Mouse (Mus musculus): ENCODE data around the gene Tada3. TPM values are rescaled to one million over a fixed set of nuclear protein-coding genes. Genes with fewer than 3 reads are reported as not detected.
A peak's percentile ranks its signal among the peaks of the same experiment; 100 is the strongest.

The Tada3 gene
- polyA plus RNA-seq (2014; fragmentation: Nextera tagmentation; extraction: Ambion mirVana): 72.2 and 81.9 TPM in 2 replicates

- DNase-seq (peak; percentile 96), ATAC-seq (ENCODE audit: low FRiP score, low TSS enrichment) (peak; percentile 96)
- Histone ChIP-seq H3K4me2 (ENCODE audit: low read length) (peak within 1 kb of the TSS; percentile 96), H3K4me1 (ENCODE audit: control insufficient read depth, insufficient read depth, low read length) (peaks cover 14% of the 10 kb centered on the region), H3K27me3 (ENCODE audit: control insufficient read depth, insufficient read depth, low read length) (no peaks in the 10 kb centered on the region), H3K27ac (replicated peaks; ENCODE audit: low read depth, low read length) (peak within 1 kb of the TSS; percentile 96), H3K4me3 (replicated peaks; ENCODE audit: low read depth, low read length) (peak within 1 kb of the TSS; percentile 95), H3K36me3 (ENCODE audit: control insufficient read depth, insufficient read depth, low read length) (peaks cover 56% of the 10 kb centered on the region), H3K9me3 (ENCODE audit: control insufficient read depth, low read length) (no peaks in the 10 kb centered on the region), H3K9ac (replicated peaks; ENCODE audit: low read length) (peak within 1 kb of the TSS; percentile 73)
- WGBS: under 1% methylated on average over 61 of the region's 61 CpGs
Measured at GRCm38 (mm10) chr6:113377496-113378385, at the start of gene Tada3, which contains the start of gene Arpc4. TSS of gene Tada3 (minus strand) at chr6:113377883. TSS of gene Arpc4 (plus strand) at chr6:113378115.

- Histone ChIP-seq H3K27me3 (ENCODE audit: control insufficient read depth, insufficient read depth, low read length) (no peaks in the 10 kb centered on the region), H3K4me3 (replicated peaks; ENCODE audit: low read depth, low read length) (no peak overlapping the region), H3K27ac (replicated peaks; ENCODE audit: low read depth, low read length) (no peak overlapping the region), H3K36me3 (ENCODE audit: control insufficient read depth, insufficient read depth, low read length) (no peaks in the 10 kb centered on the region), H3K4me2 (ENCODE audit: low read length) (no peak overlapping the region), H3K4me1 (ENCODE audit: control insufficient read depth, insufficient read depth, low read length) (no peaks in the 10 kb centered on the region), H3K9ac (replicated peaks; ENCODE audit: low read length) (no peak overlapping the region), H3K9me3 (ENCODE audit: control insufficient read depth, low read length) (no peaks in the 10 kb centered on the region)
- DNase-seq (peak; percentile 23), ATAC-seq (ENCODE audit: low FRiP score, low TSS enrichment) (no peak)
- WGBS: 65% methylated on average over 3 of the region's 3 CpGs
Measured at GRCm38 (mm10) chr6:113427397-113427796, 49.7 kb upstream of the Tada3 start.

GRCm38 (mm10) chr6:113426696-113427095, 49.0 kb upstream of the Tada3 start:
- ATAC-seq (ENCODE audit: low FRiP score, low TSS enrichment) (no peak), DNase-seq (no peak)
- Histone ChIP-seq H3K9me3 (ENCODE audit: control insufficient read depth, low read length) (no peaks in the 10 kb centered on the region), H3K4me1 (ENCODE audit: control insufficient read depth, insufficient read depth, low read length) (no peaks in the 10 kb centered on the region), H3K27ac (replicated peaks; ENCODE audit: low read depth, low read length) (no peak overlapping the region), H3K36me3 (ENCODE audit: control insufficient read depth, insufficient read depth, low read length) (no peaks in the 10 kb centered on the region), H3K4me3 (replicated peaks; ENCODE audit: low read depth, low read length) (no peak overlapping the region), H3K4me2 (ENCODE audit: low read length) (no peak overlapping the region), H3K9ac (replicated peaks; ENCODE audit: low read length) (no peak overlapping the region), H3K27me3 (ENCODE audit: control insufficient read depth, insufficient read depth, low read length) (no peaks in the 10 kb centered on the region)
- WGBS: 91% methylated on average over 4 of the region's 4 CpGs

- Histone ChIP-seq H3K9me3 (ENCODE audit: control insufficient read depth, low read length) (no peaks in the 10 kb centered on the region), H3K4me3 (replicated peaks; ENCODE audit: low read depth, low read length) (no peak overlapping the region), H3K4me2 (ENCODE audit: low read length) (no peak overlapping the region), H3K27me3 (ENCODE audit: control insufficient read depth, insufficient read depth, low read length) (no peaks in the 10 kb centered on the region), H3K36me3 (ENCODE audit: control insufficient read depth, insufficient read depth, low read length) (no peaks in the 10 kb centered on the region), H3K4me1 (ENCODE audit: control insufficient read depth, insufficient read depth, low read length) (peaks cover 3% of the 10 kb centered on the region; the same call in 1 of the 2 replicates), H3K9ac (replicated peaks; ENCODE audit: low read length) (no peak overlapping the region), H3K27ac (replicated peaks; ENCODE audit: low read depth, low read length) (no peak overlapping the region)
- no peak for DNase-seq
- ATAC-seq (ENCODE audit: low FRiP score, low TSS enrichment): no peak
- 84% methylated on average over 7 of the region's 7 CpGs for WGBS
Measured at GRCm38 (mm10) chr6:113424187-113424586, 46.5 kb upstream of the Tada3 start.

GRCm38 (mm10) chr6:113423000-113423399, 45.3 kb upstream of the Tada3 start:
- ATAC-seq (ENCODE audit: low FRiP score, low TSS enrichment): no peak
- no peaks in the 10 kb centered on the region for H3K36me3 ChIP-seq (ENCODE audit: control insufficient read depth, insufficient read depth, low read length)
- H3K9ac ChIP-seq (replicated peaks; ENCODE audit: low read length): no peak overlapping the region
- H3K27me3 ChIP-seq (ENCODE audit: control insufficient read depth, insufficient read depth, low read length): no peaks in the 10 kb centered on the region
- no peak overlapping the region for H3K4me2 ChIP-seq (ENCODE audit: low read length)
- 89% methylated on average over 4 of the region's 4 CpGs for WGBS
- no peaks in the 10 kb centered on the region for H3K9me3 ChIP-seq (ENCODE audit: control insufficient read depth, low read length)
- no peak overlapping the region for H3K4me3 ChIP-seq (replicated peaks; ENCODE audit: low read depth, low read length)
- peaks cover 10% of the 10 kb centered on the region; the same call in 1 of the 2 replicates for H3K4me1 ChIP-seq (ENCODE audit: control insufficient read depth, insufficient read depth, low read length)
- no peak overlapping the region for H3K27ac ChIP-seq (replicated peaks; ENCODE audit: low read depth, low read length)
- DNase-seq: no peak

GRCm38 (mm10) chr6:113419199-113419587, 41.5 kb upstream of the Tada3 start, which contains the start of gene Rpusd3:
TSS of gene Rpusd3 (minus strand) at chr6:113419340.
- whole genome bisulfite sequencing: under 1% methylated on average over 25 of the region's 25 CpGs
- ATAC-seq (ENCODE audit: low FRiP score, low TSS enrichment): peak; percentile 98
- peak within 1 kb of the TSS; percentile 67 for H3K4me2 ChIP-seq (ENCODE audit: low read length)
- H3K9me3 ChIP-seq (ENCODE audit: control insufficient read depth, low read length): no peaks in the 10 kb centered on the region
- H3K9ac ChIP-seq (replicated peaks; ENCODE audit: low read length): peak within 1 kb of the TSS; percentile 77
- H3K4me1 ChIP-seq (ENCODE audit: control insufficient read depth, insufficient read depth, low read length): peaks cover 14% of the 10 kb centered on the region; the same call in 1 of the 2 replicates
- peak; percentile 99 for DNase-seq
- no peaks in the 10 kb centered on the region for H3K27me3 ChIP-seq (ENCODE audit: control insufficient read depth, insufficient read depth, low read length)
- H3K4me3 ChIP-seq (replicated peaks; ENCODE audit: low read depth, low read length): peak within 1 kb of the TSS; percentile 62
- peaks cover 22% of the 10 kb centered on the region for H3K36me3 ChIP-seq (ENCODE audit: control insufficient read depth, insufficient read depth, low read length)
- H3K27ac ChIP-seq (replicated peaks; ENCODE audit: low read depth, low read length): 0 out of 2 replicates have a peak within 1 kb of the TSS, but pooled peaks have one; percentile 45

GRCm38 (mm10) chr6:113418441-113419198, 40.9 kb upstream of the Tada3 start:
- no peaks in the 10 kb centered on the region for H3K27me3 ChIP-seq (ENCODE audit: control insufficient read depth, insufficient read depth, low read length)
- DNase-seq (peak; percentile 50), ATAC-seq (ENCODE audit: low FRiP score, low TSS enrichment) (peak; percentile 57)
- peak overlapping the region; percentile 77 for H3K9ac ChIP-seq (replicated peaks; ENCODE audit: low read length)
- H3K4me2 ChIP-seq (ENCODE audit: low read length): peak overlapping the region; percentile 67
- peak overlapping the region; percentile 62 for H3K4me3 ChIP-seq (replicated peaks; ENCODE audit: low read depth, low read length)
- peaks cover 14% of the 10 kb centered on the region; the same call in 1 of the 2 replicates for H3K4me1 ChIP-seq (ENCODE audit: control insufficient read depth, insufficient read depth, low read length)
- peaks cover 23% of the 10 kb centered on the region for H3K36me3 ChIP-seq (ENCODE audit: control insufficient read depth, insufficient read depth, low read length)
- 16% methylated on average over 16 of the region's 16 CpGs for WGBS
- 0 out of 2 replicates have a peak overlapping the region, but pooled peaks have one; percentile 45 for H3K27ac ChIP-seq (replicated peaks; ENCODE audit: low read depth, low read length)
- H3K9me3 ChIP-seq (ENCODE audit: control insufficient read depth, low read length): no peaks in the 10 kb centered on the region

- Histone ChIP-seq H3K4me1 (ENCODE audit: control insufficient read depth, insufficient read depth, low read length) (peaks cover 14% of the 10 kb centered on the region; the same call in 1 of the 2 replicates), H3K9me3 (ENCODE audit: control insufficient read depth, low read length) (no peaks in the 10 kb centered on the region), H3K27ac (replicated peaks; ENCODE audit: low read depth, low read length) (no peak overlapping the region), H3K36me3 (ENCODE audit: control insufficient read depth, insufficient read depth, low read length) (peaks cover 23% of the 10 kb centered on the region), H3K4me3 (replicated peaks; ENCODE audit: low read depth, low read length) (no peak overlapping the region), H3K4me2 (ENCODE audit: low read length) (no peak overlapping the region), H3K9ac (replicated peaks; ENCODE audit: low read length) (no peak overlapping the region), H3K27me3 (ENCODE audit: control insufficient read depth, insufficient read depth, low read length) (no peaks in the 10 kb centered on the region)
- ATAC-seq (ENCODE audit: low FRiP score, low TSS enrichment) (no peak), DNase-seq (no peak)
- WGBS: 86% methylated on average over 5 of the region's 5 CpGs
Measured at GRCm38 (mm10) chr6:113416416-113416815, 38.7 kb upstream of the Tada3 start.
